Mouse (Mus musculus): Measurements from ENCODE around the gene Astn2. TPM values are rescaled to one million over a fixed set of nuclear protein-coding genes. Genes with fewer than 3 reads are reported as not detected.

Astn2 gene
- total RNA-seq, 1 experiment from 2014 or later = not detected

DNA sequence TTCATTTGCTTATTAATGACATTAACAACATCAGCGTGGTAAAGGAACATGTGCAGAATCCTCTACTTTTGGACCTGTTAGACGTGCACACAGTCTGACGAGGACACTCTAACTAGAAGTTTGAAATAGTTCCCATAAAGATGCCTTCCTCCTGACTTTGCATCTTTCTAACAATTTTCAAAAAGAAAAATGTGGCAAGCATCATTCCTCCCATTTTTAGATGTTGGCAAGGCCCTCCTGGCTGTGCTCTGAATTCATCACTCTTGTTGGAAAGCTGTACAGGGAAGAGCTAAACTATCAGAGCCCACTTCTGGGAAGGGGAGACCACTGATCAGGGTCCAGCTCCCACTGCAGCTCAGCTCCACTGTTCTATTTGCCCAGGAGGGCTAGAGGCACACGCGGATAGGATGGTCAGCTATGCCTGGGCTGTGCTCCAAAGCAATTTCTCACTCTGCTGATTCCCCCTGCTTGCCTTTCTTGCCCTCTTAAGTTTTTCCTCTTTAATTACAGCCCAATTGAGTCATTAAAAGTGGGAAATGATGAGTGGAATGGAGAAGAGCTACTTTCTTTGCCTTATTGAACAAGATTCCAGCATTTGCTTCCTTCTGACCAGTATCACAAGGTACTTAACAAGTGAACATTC lies 630.9 kb downstream of the Astn2 start:
- ATAC-seq (replicated peaks; ENCODE audit: low read depth, poor library complexity, severe bottlenecking) = no peak

- no peak for ATAC-seq (replicated peaks; ENCODE audit: low read depth, poor library complexity, severe bottlenecking)
Observed at GRCm38 (mm10) chr4:65770952-65771351, 633.5 kb downstream of the Astn2 start.

GRCm38 (mm10) chr4:65767919-65768318 lies 636.5 kb downstream of the Astn2 start:
- ATAC-seq (replicated peaks; ENCODE audit: low read depth, poor library complexity, severe bottlenecking) = no peak

DNA sequence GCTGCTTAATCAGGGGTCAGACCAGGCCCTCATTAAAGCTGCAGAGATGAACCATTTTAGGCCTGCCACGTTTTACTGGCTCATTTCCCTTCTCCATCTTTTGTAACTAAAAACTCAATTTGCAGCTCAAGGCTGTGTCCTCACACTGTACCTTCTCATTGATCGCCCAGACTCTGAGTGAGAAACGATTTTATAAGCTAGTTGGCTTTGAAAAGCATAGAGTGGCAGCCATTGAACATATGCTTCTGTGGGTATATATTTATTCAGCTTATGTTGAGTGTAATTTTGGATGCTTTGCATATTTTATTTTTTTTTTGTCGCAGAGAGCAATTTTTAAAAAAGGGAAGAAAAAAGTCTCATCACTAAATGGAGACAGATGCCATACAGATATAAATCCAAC lies 637.0 kb downstream of the Astn2 start:
- ATAC-seq (replicated peaks; ENCODE audit: low read depth, poor library complexity, severe bottlenecking) = no peak

DNA sequence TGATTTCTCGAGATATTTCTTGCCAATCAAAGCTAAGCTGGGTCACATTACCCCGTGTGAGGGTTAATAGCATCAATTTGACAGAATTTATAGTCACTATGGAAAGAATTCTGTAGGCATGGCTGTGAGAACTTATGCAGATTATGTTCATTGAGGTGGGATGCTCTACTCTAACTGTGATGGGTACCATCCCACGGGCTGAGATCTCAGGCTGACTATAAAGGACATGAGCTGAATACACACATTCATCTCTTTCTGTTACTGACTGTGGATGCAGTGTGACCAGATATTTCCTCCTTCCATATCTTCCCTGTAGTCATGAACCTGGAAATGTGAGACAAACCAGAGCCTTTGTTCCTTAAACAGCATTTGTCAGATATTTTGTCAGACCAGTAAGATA lies 639.1 kb downstream of the Astn2 start:
- ATAC-seq (replicated peaks; ENCODE audit: low read depth, poor library complexity, severe bottlenecking) = no peak

GRCm38 (mm10) chr4:65764275-65764674 lies 640.1 kb downstream of the Astn2 start:
- ATAC-seq (replicated peaks; ENCODE audit: low read depth, poor library complexity, severe bottlenecking) = no peak

GRCm38 (mm10) chr4:65763823-65764222 lies 640.6 kb downstream of the Astn2 start:
- ATAC-seq (replicated peaks; ENCODE audit: low read depth, poor library complexity, severe bottlenecking) = no peak

GRCm38 (mm10) chr4:65762116-65762515 lies 642.3 kb downstream of the Astn2 start:
- no peak for ATAC-seq (replicated peaks; ENCODE audit: low read depth, poor library complexity, severe bottlenecking)

GRCm38 (mm10) chr4:65761658-65762057 lies 642.8 kb downstream of the Astn2 start:
- no peak for ATAC-seq (replicated peaks; ENCODE audit: low read depth, poor library complexity, severe bottlenecking)

GRCm38 (mm10) chr4:65758875-65759201 lies 645.6 kb downstream of the Astn2 start:
- no peak for ATAC-seq (replicated peaks; ENCODE audit: low read depth, poor library complexity, severe bottlenecking)

GRCm38 (mm10) chr4:65758174-65758874 lies 646.1 kb downstream of the Astn2 start:
- ATAC-seq (replicated peaks; ENCODE audit: low read depth, poor library complexity, severe bottlenecking) = no peak

- no peak for ATAC-seq (replicated peaks; ENCODE audit: low read depth, poor library complexity, severe bottlenecking)
Observed at GRCm38 (mm10) chr4:65752941-65753340, 651.5 kb downstream of the Astn2 start.

GRCm38 (mm10) chr4:65744788-65745187 lies 659.6 kb downstream of the Astn2 start:
- ATAC-seq (replicated peaks; ENCODE audit: low read depth, poor library complexity, severe bottlenecking) = no peak

GRCm38 (mm10) chr4:65744088-65744610 lies 660.3 kb downstream of the Astn2 start:
- ATAC-seq (replicated peaks; ENCODE audit: low read depth, poor library complexity, severe bottlenecking) = no peak

DNA sequence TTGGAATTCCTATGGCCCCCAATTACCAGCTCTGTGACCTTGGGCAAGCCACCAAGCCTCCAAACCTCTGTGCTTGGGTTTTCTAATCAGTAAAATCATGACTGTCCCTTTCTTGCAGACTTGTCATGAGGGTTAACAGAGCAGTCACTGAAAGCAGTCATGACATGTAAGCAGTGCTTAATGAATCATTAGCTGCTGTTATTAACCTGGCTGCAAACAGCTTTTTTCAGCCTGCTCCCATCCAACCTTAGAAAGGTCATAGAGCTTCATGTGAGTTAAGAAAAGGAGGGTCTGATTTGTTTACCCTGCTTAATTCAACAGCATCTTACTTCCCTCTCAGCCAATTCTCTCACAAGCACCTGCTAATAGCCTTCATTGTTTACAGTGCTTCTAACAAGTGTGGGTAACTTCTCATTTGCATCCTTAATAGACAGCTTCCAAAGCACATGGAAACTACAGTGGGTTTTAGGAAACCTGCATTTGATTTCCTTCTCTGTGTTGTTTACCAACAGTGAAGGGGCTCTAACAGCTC lies 661.2 kb downstream of the Astn2 start:
- ATAC-seq (replicated peaks; ENCODE audit: low read depth, poor library complexity, severe bottlenecking) = no peak

DNA sequence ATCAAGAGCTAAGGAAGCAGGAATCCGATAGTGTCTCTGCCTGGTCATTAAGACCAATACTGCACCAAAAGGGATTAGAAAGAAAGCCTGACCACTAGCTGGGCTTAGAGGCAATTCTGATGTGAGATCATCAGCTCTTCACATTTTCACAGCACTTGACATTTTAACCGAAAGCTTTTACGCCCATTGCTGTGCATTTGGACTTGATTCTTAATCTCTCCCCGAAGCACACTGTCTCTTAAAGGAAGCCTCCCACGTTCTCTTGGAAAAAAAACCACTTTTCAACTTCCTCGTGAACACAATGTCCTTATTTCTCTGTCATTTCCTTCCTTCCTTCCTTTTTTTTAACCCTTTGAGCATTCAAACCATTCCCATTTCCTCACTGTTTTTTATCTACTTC lies 680.0 kb downstream of the Astn2 start:
- ATAC-seq (replicated peaks; ENCODE audit: low read depth, poor library complexity, severe bottlenecking) = no peak

GRCm38 (mm10) chr4:65719610-65720009 lies 684.8 kb downstream of the Astn2 start:
- no peak for ATAC-seq (replicated peaks; ENCODE audit: low read depth, poor library complexity, severe bottlenecking)

- ATAC-seq (replicated peaks; ENCODE audit: low read depth, poor library complexity, severe bottlenecking) = no peak
Observed at GRCm38 (mm10) chr4:65717899-65718298, 686.5 kb downstream of the Astn2 start.

GRCm38 (mm10) chr4:65716086-65716485 lies 688.3 kb downstream of the Astn2 start:
- ATAC-seq (replicated peaks; ENCODE audit: low read depth, poor library complexity, severe bottlenecking) = no peak

DNA sequence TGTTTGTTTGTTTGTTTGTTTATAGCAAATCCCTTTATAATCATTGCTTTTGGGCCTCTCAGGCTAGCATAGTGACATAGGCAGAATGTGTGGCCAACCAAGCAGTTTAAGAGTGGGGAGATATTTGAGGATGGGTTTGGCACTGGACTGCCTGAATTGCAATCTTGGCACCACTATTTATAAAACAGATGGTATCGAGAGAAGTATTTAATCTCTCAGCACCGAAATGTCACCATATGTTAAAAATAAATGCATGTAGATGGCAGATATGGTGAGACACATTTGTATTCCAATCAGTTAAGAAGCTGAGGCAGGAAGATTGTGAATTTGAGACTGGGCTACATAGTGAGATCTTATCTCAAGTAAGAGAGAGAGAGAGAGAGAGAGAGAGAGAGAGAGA lies 692.7 kb downstream of the Astn2 start:
- ATAC-seq (replicated peaks; ENCODE audit: low read depth, poor library complexity, severe bottlenecking) = no peak

- no peak for ATAC-seq (replicated peaks; ENCODE audit: low read depth, poor library complexity, severe bottlenecking)
Observed at GRCm38 (mm10) chr4:65710623-65711022, 693.8 kb downstream of the Astn2 start.

- ATAC-seq (replicated peaks; ENCODE audit: low read depth, poor library complexity, severe bottlenecking) = no peak
Observed at GRCm38 (mm10) chr4:65701848-65702247, 702.6 kb downstream of the Astn2 start.

All from common myeloid progenitor, adult 5-6 weeks (primary cell).